Mouse (Mus musculus): ENCODE results near the gene Cldn34a. TPM values are rescaled to one million over a fixed set of nuclear protein-coding genes. Genes with fewer than 3 reads are reported as not detected.
"Not testable (repeated sequence)": the region's sequence is repeated elsewhere in the genome, so short reads cannot be mapped to it uniquely, and the experiment has no call there.

The Cldn34a gene
- total RNA-seq (2021): not detected
- long read RNA-seq, experiment 1: 0 reads
- long read RNA-seq, experiment 2: 0 reads

- DNase-seq: no peak
Measured at GRCm38 (mm10) chrX:152563034-152563433, at the start of gene Cldn34a. Cldn34a (plus strand) TSS chrX:152563334.

DNA sequence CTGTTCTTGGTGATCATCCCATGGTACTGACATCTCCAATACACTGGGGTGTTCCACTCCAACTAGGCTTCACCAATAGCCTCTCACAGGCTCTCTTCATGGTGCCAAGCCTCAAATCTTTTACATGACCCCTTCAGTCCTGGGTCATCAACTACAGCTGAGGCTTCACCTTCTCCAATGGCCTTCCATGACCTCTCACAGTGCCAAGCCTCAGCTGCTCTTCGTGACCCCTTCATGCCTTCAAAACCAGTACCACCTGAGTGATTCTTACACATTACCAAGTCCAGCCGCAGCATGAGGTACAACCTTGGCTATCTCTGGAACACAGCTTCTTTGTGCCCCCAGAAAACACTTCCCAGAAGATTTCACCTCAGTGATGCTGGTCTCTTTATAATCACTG is 44.5 kb upstream of the Cldn34a start:
- not testable (repeated sequence) for DNase-seq

GRCm38 (mm10) chrX:152545736-152546135 is 17.4 kb upstream of the Cldn34a start:
- DNase-seq: no peak

DNA sequence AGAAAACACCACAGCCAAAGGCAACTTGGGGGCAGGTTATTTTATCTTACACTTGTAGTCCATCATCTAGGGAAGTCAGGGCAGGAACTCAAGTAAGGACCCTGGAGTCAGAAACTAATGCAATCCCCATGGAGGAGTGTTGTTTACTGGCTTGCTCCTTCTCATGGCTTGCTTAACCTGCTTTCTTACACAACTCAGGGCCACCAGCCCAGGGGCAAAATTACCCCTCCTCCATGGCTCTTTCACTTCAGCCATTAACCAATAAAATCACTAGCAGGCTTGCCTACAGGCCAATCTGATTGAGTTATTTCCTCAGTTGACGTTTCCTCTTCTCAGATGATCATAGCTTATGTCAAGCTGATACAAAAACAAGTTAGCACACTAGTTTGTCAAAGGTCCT is 15.0 kb upstream of the Cldn34a start:
- no peak for DNase-seq

- DNase-seq: no peak
Measured at GRCm38 (mm10) chrX:152557446-152557845, 5.7 kb upstream of the Cldn34a start.

Other genes with a start within 250 kb of the Cldn34a start
- 1 to 10 TPM; 2.7 to 4.3 TPM for gene Kantr, start 235.8 kb upstream of the Cldn34a start, total RNA-seq (2021)
- gene Tspyl2, start 220.9 kb upstream of the Cldn34a start, total RNA-seq (2021): 10 to 100 TPM; 12.3 to 17.8 TPM
- gene Gpr173, start 194.6 kb upstream of the Cldn34a start, total RNA-seq (2021): 1 to 10 TPM; 2.2 to 3.3 TPM
- gene Shroom2, start 206.1 kb downstream of the Cldn34a start, total RNA-seq (2021): 1 to 10 TPM; 4.9 to 6.1 TPM
- not detected for gene Gpr143, start 218.6 kb downstream of the Cldn34a start, total RNA-seq (2021)